Mouse (Mus musculus) left cerebral cortex, adult 9 months (tissue): ENCODE measurements around the gene Scgb1b11.
"Not testable (repeated sequence)": the region's sequence is repeated elsewhere in the genome, so short reads cannot be mapped to it uniquely, and the experiment has no call there.

Experiments
- DNase-seq, 2 experiments: peaks; one replicate each; pipeline ENCODE4 v3.0.0; 2022; ENCODE audit warnings: low spot score in 2 of 2

The Scgb1b11 gene

GRCm38 (mm10) chr7:32222540-32222939, at the start of gene Scgb1b11:
Scgb1b11 (plus strand) TSS chr7:32222840.
- DNase-seq, result not testable (repeated sequence)

GRCm38 (mm10) chr7:32211045-32211444, 11.6 kb upstream of the Scgb1b11 start, which contains the start of gene Scgb2b11:
Scgb2b11 (minus strand) TSS chr7:32211145.
- DNase-seq, result not testable (repeated sequence)
